Mouse (Mus musculus) central nervous system, embryonic 14 days (tissue): ENCODE data around the gene B430305J03Rik. TPM values are rescaled to one million over a fixed set of nuclear protein-coding genes. Genes with fewer than 3 reads are reported as not detected.

ENCODE experiments used
- polyA plus RNA-seq: library from polyadenylated mRNA; depleted of rRNA; stranded (reverse); fragments of >200 nt; gene quantifications from 2 replicates; pipeline ENCODE4 v1.2.3, GENCODE M21; 2012; rRNA removed

The B430305J03Rik gene
- 0.28 and 0.44 TPM in 2 replicates for polyA plus RNA-seq

DNA sequence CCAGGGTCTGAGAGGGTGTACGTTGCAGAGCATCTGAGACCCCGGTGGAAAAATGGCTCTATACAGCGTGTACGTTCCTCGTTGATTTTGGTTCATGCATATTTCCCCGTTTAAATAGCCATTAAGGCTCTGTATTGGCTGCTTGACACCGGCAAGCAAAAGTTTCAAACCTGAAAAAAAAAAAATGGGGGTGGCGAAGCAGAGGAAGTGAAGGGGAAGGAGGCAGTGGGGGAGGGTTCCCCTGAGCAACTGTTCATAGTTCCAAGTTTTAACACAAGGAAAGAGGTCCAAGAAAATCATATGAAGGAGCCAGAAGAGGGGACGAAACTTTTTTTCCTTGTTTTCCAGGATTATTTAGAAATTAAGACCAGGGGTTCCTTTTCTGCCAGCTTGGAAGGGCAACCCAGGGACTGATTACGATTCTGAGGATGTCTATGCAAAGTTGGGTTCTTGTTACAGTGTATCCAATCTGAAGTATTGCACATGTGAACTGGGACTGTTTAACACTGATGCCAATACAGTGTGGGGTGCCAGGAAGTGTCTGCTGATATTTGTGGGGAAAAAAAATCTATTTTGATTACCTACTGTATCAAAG lies at the start of gene B430305J03Rik:
TSS of gene B430305J03Rik (minus strand) at position 173 of the 595 bp plus-strand sequence.

DNA sequence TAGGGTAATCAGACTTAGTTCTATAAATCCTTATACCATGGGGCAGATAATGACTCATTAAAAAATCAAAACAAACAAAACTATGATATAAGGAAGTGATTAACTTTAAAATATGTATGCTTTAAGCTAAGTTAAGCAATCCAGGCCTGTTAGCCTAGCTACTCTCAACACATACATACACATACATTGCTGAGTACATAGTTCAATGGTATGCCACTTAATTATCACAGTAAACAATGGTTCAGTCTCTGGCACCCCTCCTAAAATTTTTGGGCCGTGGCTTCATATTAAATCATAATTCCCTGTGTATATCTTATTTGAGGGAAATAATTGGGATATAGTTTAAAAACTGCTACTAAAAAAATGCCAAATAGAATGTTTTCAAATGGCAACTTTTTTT lies 4.4 kb downstream of the B430305J03Rik start, which contains the start of gene Rap2b:
TSS of gene Rap2b (plus strand) at position 301 of the 400 bp plus-strand sequence.

Other genes starting within 250 kb of the B430305J03Rik start
- gene Rap2b, start 4.3 kb downstream of the B430305J03Rik start, polyA plus RNA-seq = 8.1 and 8.3 TPM in 2 replicates